Mouse (Mus musculus): Measurements from ENCODE around the gene Pds5b.
A peak's percentile ranks its signal among the peaks of the same experiment; 100 is the strongest.
"Not testable (repeated sequence)": the region's sequence is repeated elsewhere in the genome, so short reads cannot be mapped to it uniquely, and the experiment has no call there.

Pds5b gene

GRCm38 (mm10) chr5:150673153-150673835 is at the start of gene Pds5b:
Pds5b (plus strand) TSS chr5:150673739.
- DNase-seq (ENCODE audit: low spot score): peak; percentile 95

GRCm38 (mm10) chr5:150625528-150625927 is 48.0 kb upstream of the Pds5b start:
- DNase-seq (ENCODE audit: low spot score): no peak

- no peak for DNase-seq (ENCODE audit: low spot score)
Observed at GRCm38 (mm10) chr5:150629272-150629671, 44.3 kb upstream of the Pds5b start.

- DNase-seq (ENCODE audit: low spot score): no peak
Observed at GRCm38 (mm10) chr5:150629692-150630091, 43.8 kb upstream of the Pds5b start.

GRCm38 (mm10) chr5:150641440-150641839 is 32.1 kb upstream of the Pds5b start:
- no peak for DNase-seq (ENCODE audit: low spot score)

GRCm38 (mm10) chr5:150643390-150643789 is 30.1 kb upstream of the Pds5b start:
- not testable (repeated sequence) for DNase-seq (ENCODE audit: low spot score)

- DNase-seq (ENCODE audit: low spot score): no peak
Observed at GRCm38 (mm10) chr5:150644926-150645325, 28.6 kb upstream of the Pds5b start.

GRCm38 (mm10) chr5:150652578-150652977 is 21.0 kb upstream of the Pds5b start:
- DNase-seq (ENCODE audit: low spot score): no peak

GRCm38 (mm10) chr5:150654548-150654947 is 19.0 kb upstream of the Pds5b start:
- DNase-seq (ENCODE audit: low spot score): no peak

- DNase-seq (ENCODE audit: low spot score): not testable (repeated sequence)
Observed at GRCm38 (mm10) chr5:150659425-150659824, 14.1 kb upstream of the Pds5b start.

GRCm38 (mm10) chr5:150660296-150660695 is 13.2 kb upstream of the Pds5b start:
- not testable (repeated sequence) for DNase-seq (ENCODE audit: low spot score)

GRCm38 (mm10) chr5:150663926-150664325 is 9.6 kb upstream of the Pds5b start:
- not testable (repeated sequence) for DNase-seq (ENCODE audit: low spot score)

GRCm38 (mm10) chr5:150664794-150665131 is 8.8 kb upstream of the Pds5b start:
- DNase-seq (ENCODE audit: low spot score): no peak

GRCm38 (mm10) chr5:150665132-150665954 is 8.2 kb upstream of the Pds5b start:
- DNase-seq (ENCODE audit: low spot score): peak; percentile 89

GRCm38 (mm10) chr5:150666133-150666739 is 7.3 kb upstream of the Pds5b start, which contains the start of gene N4bp2l2:
N4bp2l2 (minus strand) TSS chr5:150666183.
- DNase-seq (ENCODE audit: low spot score): not testable (repeated sequence)

GRCm38 (mm10) chr5:150668731-150669130 is 4.8 kb upstream of the Pds5b start:
- DNase-seq (ENCODE audit: low spot score): no peak

GRCm38 (mm10) chr5:150672343-150672742 is 1.2 kb upstream of the Pds5b start:
- DNase-seq (ENCODE audit: low spot score): no peak

- DNase-seq (ENCODE audit: low spot score): peak; percentile 20
Observed at GRCm38 (mm10) chr5:150673880-150674621, 512 bp downstream of the Pds5b start.

- no peak for DNase-seq (ENCODE audit: low spot score)
Observed at GRCm38 (mm10) chr5:150674866-150675265, 1.3 kb downstream of the Pds5b start.

GRCm38 (mm10) chr5:150682862-150683261 is 9.3 kb downstream of the Pds5b start:
- not testable (repeated sequence) for DNase-seq (ENCODE audit: low spot score)

- no peak for DNase-seq (ENCODE audit: low spot score)
Observed at GRCm38 (mm10) chr5:150690685-150691084, 17.1 kb downstream of the Pds5b start.

GRCm38 (mm10) chr5:150693277-150693676 is 19.7 kb downstream of the Pds5b start:
- no peak for DNase-seq (ENCODE audit: low spot score)

Measured in urinary bladder, postnatal 25 days (tissue).